Mouse (Mus musculus) duodenum, adult 2 months (tissue): ENCODE measurements around the gene Mif4gd. TPM values are rescaled to one million over a fixed set of nuclear protein-coding genes. Genes with fewer than 3 reads are reported as not detected.

Experiments used
- polyA plus RNA-seq: library from polyadenylated mRNA; depleted of rRNA; stranded (reverse); fragments of >200 nt; gene quantifications from 2 replicates; pipeline ENCODE4 v1.2.3, GENCODE M21; 2012; ENCODE audit warnings: low replicate concordance; rRNA removed

Mif4gd gene
- polyA plus RNA-seq: 58.2 and 91.8 TPM in 2 replicates

GRCm38 (mm10) chr11:115612410-115613137, at the start of gene Mif4gd:
Mif4gd (minus strand) TSS chr11:115612969.

GRCm38 (mm10) chr11:115627705-115628464, 15.1 kb upstream of the Mif4gd start, which contains the start of gene Slc25a19:
Slc25a19 (minus strand) TSS chr11:115628295.

GRCm38 (mm10) chr11:115603476-115604303, 9.1 kb downstream of the Mif4gd start, which contains the start of the genes Mrps7 and Gga3:
Mrps7 (plus strand) TSS chr11:115603925.
Gga3 (minus strand) TSS chr11:115604051.

DNA sequence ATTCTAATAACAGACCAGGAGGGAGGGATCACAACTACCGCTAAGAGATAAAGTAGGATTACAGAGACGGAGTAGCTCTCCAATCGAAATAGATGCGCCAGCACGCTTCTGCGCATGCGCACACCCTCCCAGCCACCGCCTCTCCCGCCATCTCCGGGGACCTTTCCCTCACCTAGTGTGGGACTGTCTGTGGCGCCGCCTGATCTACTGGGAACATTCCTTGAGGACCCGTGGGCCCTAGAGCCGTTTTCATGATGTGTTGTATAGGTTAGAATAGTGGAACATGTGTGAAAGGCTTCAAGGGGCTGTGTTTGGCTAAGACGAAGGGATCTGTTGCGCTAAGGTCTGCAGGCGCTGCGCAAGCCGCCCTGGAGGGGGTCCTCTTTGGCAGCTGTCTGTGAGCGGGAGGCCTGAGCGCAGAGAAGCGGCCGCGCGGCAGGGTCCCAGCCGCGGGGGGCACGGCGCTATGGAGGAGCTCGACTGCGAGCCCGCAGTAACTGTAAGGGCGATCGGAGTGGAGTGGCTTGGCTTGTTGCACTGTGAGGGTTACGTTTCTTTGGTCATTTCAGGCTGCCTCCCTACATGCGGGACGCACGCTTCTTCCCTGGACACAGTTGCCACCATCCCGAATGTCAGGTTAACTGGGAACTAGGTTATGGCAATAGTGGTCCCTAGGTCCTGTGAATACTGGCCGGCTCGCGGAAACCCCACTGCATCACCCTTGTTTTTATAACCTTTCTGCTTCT, 48.5 kb downstream of the Mif4gd start, which contains the start of gene Nup85:
TSS of gene Nup85 (plus strand) at position 371 of the 746 bp plus-strand sequence.

Other genes starting within 250 kb of the Mif4gd start
- gene Hid1, start 245.2 kb downstream of the Mif4gd start, polyA plus RNA-seq: 19.3 and 54.9 TPM in 2 replicates
- gene Cdr2l, start 231.1 kb downstream of the Mif4gd start, polyA plus RNA-seq: 3.3 and 4.8 TPM in 2 replicates
- 53.6 and 65.8 TPM in 2 replicates for gene Mrpl58, start 209.2 kb downstream of the Mif4gd start, polyA plus RNA-seq
- 23.6 and 30.4 TPM in 2 replicates for gene Atp5h, start 193.0 kb downstream of the Mif4gd start, polyA plus RNA-seq
- gene Kctd2, start 192.8 kb downstream of the Mif4gd start, polyA plus RNA-seq: 16.2 and 31.2 TPM in 2 replicates
- 9.0 and 13.0 TPM in 2 replicates for gene Trim80, start 172.4 kb downstream of the Mif4gd start, polyA plus RNA-seq
- gene Slc16a5, start 150.5 kb downstream of the Mif4gd start, polyA plus RNA-seq: 137 and 218 TPM in 2 replicates
- 17.0 and 21.2 TPM in 2 replicates for gene Armc7, start 137.3 kb downstream of the Mif4gd start, polyA plus RNA-seq
- gene Nt5c, start 121.1 kb downstream of the Mif4gd start, polyA plus RNA-seq: 74.7 and 121 TPM in 2 replicates
- gene Jpt1, start 98.6 kb downstream of the Mif4gd start, polyA plus RNA-seq: 285 and 464 TPM in 2 replicates
- 4.9 and 7.1 TPM in 2 replicates for gene Sumo2, start 76.7 kb downstream of the Mif4gd start, polyA plus RNA-seq
- 12.0 and 19.6 TPM in 2 replicates for gene Nup85, start 48.5 kb downstream of the Mif4gd start, polyA plus RNA-seq
- gene Mrps7, start 9.0 kb downstream of the Mif4gd start, polyA plus RNA-seq: 11.1 and 12.3 TPM in 2 replicates
- 15.5 and 28.9 TPM in 2 replicates for gene Gga3, start 8.9 kb downstream of the Mif4gd start, polyA plus RNA-seq
- 18.3 and 22.2 TPM in 2 replicates for gene Slc25a19, start 15.3 kb upstream of the Mif4gd start, polyA plus RNA-seq
- gene Grb2, start 95.6 kb upstream of the Mif4gd start, polyA plus RNA-seq: 25.3 and 37.6 TPM in 2 replicates
- 87.6 and 103 TPM in 2 replicates for gene Tmem94, start 152.5 kb upstream of the Mif4gd start, polyA plus RNA-seq
- 30.2 and 41.0 TPM in 2 replicates for gene Caskin2, start 200.7 kb upstream of the Mif4gd start, polyA plus RNA-seq
- gene Tsen54, start 201.8 kb upstream of the Mif4gd start, polyA plus RNA-seq: 43.3 and 67.7 TPM in 2 replicates
- gene Llgl2, start 211.1 kb upstream of the Mif4gd start, polyA plus RNA-seq: 207 and 252 TPM in 2 replicates
- 427 and 1,224 TPM in 2 replicates for gene Myo15b, start 245.4 kb upstream of the Mif4gd start, polyA plus RNA-seq